Comparison of ENCODE assay signal across 8 mouse cellular contexts in the genomic region with DNA sequence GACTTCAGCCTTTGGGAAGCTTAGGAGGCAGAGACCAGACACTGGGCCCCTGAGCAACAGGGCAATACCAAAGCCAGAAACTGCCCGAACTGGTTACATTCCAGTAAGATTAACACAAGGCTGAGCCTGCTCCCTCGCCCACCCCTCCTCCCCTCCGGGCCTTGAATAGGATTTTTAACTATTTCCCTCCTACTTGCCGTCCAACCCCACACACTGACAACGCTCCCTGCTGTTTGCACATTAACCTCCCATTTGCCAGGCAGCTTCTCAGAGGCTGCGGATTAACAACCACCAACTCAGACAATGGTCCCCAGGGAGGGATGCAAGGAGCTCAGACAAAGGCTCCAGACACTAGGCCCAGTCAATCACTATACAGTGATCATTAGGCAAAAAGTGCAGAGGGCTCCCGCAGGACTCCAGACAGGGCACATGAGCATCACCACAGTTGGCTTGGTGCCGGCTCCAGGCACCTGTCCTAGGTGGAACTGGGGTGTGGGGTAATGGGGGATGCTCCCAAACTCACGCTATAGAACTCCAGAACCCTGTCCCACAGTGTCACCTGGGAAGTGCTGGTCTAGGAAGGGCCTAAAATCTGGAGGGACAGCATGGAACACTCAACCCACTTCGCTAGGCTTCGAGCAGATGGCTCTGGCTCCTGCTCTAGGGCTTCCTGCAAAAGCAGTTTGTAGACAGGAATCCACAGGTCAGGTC.
DNase-seq lines count a peak whose midpoint lies in the region; ATAC-seq and TF ChIP-seq lines count a peak whose summit lies in the region.

No protein-coding gene starts in this region.

- H3K9me3 ChIP-seq in forebrain, embryonic 16.5 days (ENCODE audit: control insufficient read depth, low read length) = no peaks in the 10 kb centered on the region
- H3K9me3 ChIP-seq in liver, embryonic 13.5 days (replicated peaks) = no peaks in the 10 kb centered on the region

- H3K4me2 ChIP-seq in forebrain, embryonic 16.5 days (ENCODE audit: low read length) = peak overlapping the region; percentile 46
- no peak overlapping the region for H3K4me2 ChIP-seq in liver, embryonic 13.5 days

- H3K4me3 ChIP-seq in forebrain, embryonic 16.5 days (replicated peaks; ENCODE audit: low read length) = peak overlapping the region; percentile 27
- no peak overlapping the region for H3K4me3 ChIP-seq in liver, embryonic 13.5 days (replicated peaks)
- no peak overlapping the region for H3K4me3 ChIP-seq in cerebellum, adult 2 months (replicated peaks; ENCODE audit: insufficient read depth, low read depth, low read length)
- no peak overlapping the region for H3K4me3 ChIP-seq in layer of hippocampus, adult 2 months

- peak; percentile 59 for ATAC-seq in forebrain, embryonic 16.5 days
- no peak for ATAC-seq in liver, embryonic 13.5 days (ENCODE audit: low read depth)

- H3K27ac ChIP-seq in forebrain, embryonic 16.5 days (ENCODE audit: low read length) = no peak overlapping the region
- H3K27ac ChIP-seq in liver, embryonic 13.5 days = peak overlapping the region; percentile 50; the same call in 1 of the 2 replicates
- no peak overlapping the region for H3K27ac ChIP-seq in cerebellum, adult 2 months (ENCODE audit: insufficient read depth, low read length)
- no peak overlapping the region for H3K27ac ChIP-seq in layer of hippocampus, adult 2 months

- no peak for TF ChIP-seq POLR2A in cerebellum, adult 2 months (IDR thresholded peaks at IDR 0.05; ENCODE audit: borderline replicate concordance, insufficient read depth, low read length)

- H3K4me1 ChIP-seq in forebrain, embryonic 16.5 days (replicated peaks; ENCODE audit: control insufficient read depth, insufficient read depth, low read length) = peaks cover 18% of the 10 kb centered on the region
- peaks cover 24% of the 10 kb centered on the region for H3K4me1 ChIP-seq in liver, embryonic 13.5 days (replicated peaks)
- no peaks in the 10 kb centered on the region for H3K4me1 ChIP-seq in cerebellum, adult 2 months (ENCODE audit: control insufficient read depth, insufficient read depth, low read length)

- DNase-seq in lung, adult 18-20 months = peak; percentile 37 to 62
- no peak for DNase-seq in lung, postnatal 25 days (ENCODE audit: low spot score)
- DNase-seq in liver, embryonic 13.5 days = no peak
- DNase-seq in retina, postnatal 1 day = peak; percentile 90
- DNase-seq in cerebellum, adult 2 months = no peak
- DNase-seq in layer of hippocampus, adult 2 months (ENCODE audit: low spot score in 2 of 2) = no peak
- DNase-seq in adrenal gland, adult 2 months = no peak

- no peak for TF ChIP-seq CTCF in cerebellum, adult 2 months (IDR thresholded peaks at IDR 0.05; ENCODE audit: borderline replicate concordance, insufficient read depth, low read depth, low read length)
- no peak for TF ChIP-seq CTCF in layer of hippocampus, adult 2 months (conservative IDR thresholded peaks at IDR 0.05)

- H3K9ac ChIP-seq in forebrain, embryonic 16.5 days (replicated peaks; ENCODE audit: low read depth, low read length) = peak overlapping the region; percentile 24; the same call in 1 of the 2 replicates
- no peak overlapping the region for H3K9ac ChIP-seq in liver, embryonic 13.5 days

- no peaks in the 10 kb centered on the region for H3K36me3 ChIP-seq in forebrain, embryonic 16.5 days (ENCODE audit: control insufficient read depth, insufficient read depth)
- no peaks in the 10 kb centered on the region for H3K36me3 ChIP-seq in liver, embryonic 13.5 days

- no peaks in the 10 kb centered on the region for H3K27me3 ChIP-seq in forebrain, embryonic 16.5 days (replicated peaks; ENCODE audit: control insufficient read depth, insufficient read depth, low read length)
- H3K27me3 ChIP-seq in liver, embryonic 13.5 days = no peaks in the 10 kb centered on the region
- H3K27me3 ChIP-seq in cerebellum, adult 2 months (ENCODE audit: control insufficient read depth, insufficient read depth, low read length) = no peaks in the 10 kb centered on the region

- 7% methylated on average over 11 of the region's 11 CpGs for WGBS in forebrain, embryonic 16.5 days
- 40% methylated on average over 11 of the region's 11 CpGs for WGBS in liver, embryonic 13.5 days (ENCODE audit: insufficient replicate concordance)
- 26% methylated on average over 11 of the region's 11 CpGs for WGBS in cerebellum, adult 2 months

Comparison
In these comparisons a context has a peak if more than half of its experiments do, and no peak if none do; other contexts are left out.
1. DNase-seq: peak in lung, adult 18-20 months (2 of 2) and retina, postnatal 1 day (single experiment); none in lung, postnatal 25 days (single experiment), liver, embryonic 13.5 days (single experiment), cerebellum, adult 2 months (0 of 2), layer of hippocampus, adult 2 months (0 of 2) and adrenal gland, adult 2 months (single experiment).